Mouse (Mus musculus) embryonic facial prominence, embryonic 11.5 days (tissue): ENCODE measurements at regions not wholly inside any gene's neighbourhood (a gene's known extent, or its start where the extent isn't known, plus 50 kb on each side); places are given as distances from the start of the nearest gene placed in this dataset.

Source experiments
- ATAC-seq: fragments of 200-750 bp; cut with Nextera tagmentation; replicated peaks from 2 replicates; pipeline ENCODE4 v1.8.0; 2017; ENCODE audit warnings: low read depth; ENCODE audit not compliant: insufficient number of reproducible peaks, low FRiP score, low TSS enrichment
- DNase-seq: peaks from one replicate; pipeline ENCODE4 v3.0.0-alpha.2; 2015; ENCODE audit warnings: low spot score
- H3K27ac ChIP-seq: fragments of 300-500 bp; sonication (generic); replicated peaks from 2 replicates; pipeline ENCODE4 v1.5.1; 2014; ENCODE audit warnings: mild to moderate bottlenecking, low read depth, low read length, control low read depth
- H3K27me3 ChIP-seq: fragments of 300-500 bp; sonication (generic); 2 replicates; pipeline ENCODE4 v1.6.1; 2014; ENCODE audit warnings: mild to moderate bottlenecking, low read length, moderate library complexity, mixed read lengths; ENCODE audit not compliant: control insufficient read depth, insufficient read depth
- H3K36me3 ChIP-seq: fragments of 300-500 bp; sonication (generic); replicated peaks from 2 replicates; pipeline ENCODE4 v1.6.1; 2014; ENCODE audit warnings: low read depth, mild to moderate bottlenecking, low read length, moderate library complexity, mixed read lengths; ENCODE audit not compliant: control insufficient read depth, insufficient read depth
- H3K4me1 ChIP-seq: fragments of 300-500 bp; sonication (generic); 2 replicates; pipeline ENCODE4 v1.6.1; 2014; ENCODE audit warnings: low read length, mixed read lengths; ENCODE audit not compliant: control insufficient read depth, insufficient read depth
- H3K4me2 ChIP-seq: fragments of 300-500 bp; sonication (generic); 2 replicates; pipeline ENCODE4 v1.6.1; 2014; ENCODE audit warnings: low read depth, mild to moderate bottlenecking, control low read depth, low read length, moderate library complexity
- H3K4me3 ChIP-seq: fragments of 300-500 bp; sonication (generic); 2 replicates; pipeline ENCODE4 v1.5.1; 2014; ENCODE audit warnings: low read depth, low read length, control low read depth
- H3K9ac ChIP-seq: fragments of 300-500 bp; sonication (generic); replicated peaks from 2 replicates; pipeline ENCODE4 v1.6.1; 2014; ENCODE audit warnings: mild to moderate bottlenecking, control low read depth, low read length
- H3K9me3 ChIP-seq: fragments of 300-500 bp; sonication (generic); replicated peaks from 2 replicates; pipeline ENCODE4 v1.6.1; 2016; ENCODE audit warnings: mild to moderate bottlenecking, low read length, inconsistent platforms, mixed read lengths; ENCODE audit not compliant: control insufficient read depth
- WGBS: fragments of 180-500 bp; shearing (Covaris S2); extraction: QIAGEN DNeasy Blood & Tissue Kit; methylation state at CpG from one replicate; pipeline ENCODE4 v1.1.7; 2014; 5-methylcytosine and 5-hydroxymethylcytosine counted together

GRCm38 (mm10) chr7:71829567-71829966 lies 476.8 kb downstream of the Mctp2 start:
- no peak overlapping the region for H3K4me3 ChIP-seq
- H3K4me2 ChIP-seq, result no peak overlapping the region
- no peak overlapping the region for H3K27ac ChIP-seq
- no peak overlapping the region for H3K9ac ChIP-seq
- 71% methylated on average over 6 of the region's 6 CpGs for WGBS
- no peaks in the 10 kb centered on the region for H3K4me1 ChIP-seq
- no peaks in the 10 kb centered on the region for H3K27me3 ChIP-seq
- H3K9me3 ChIP-seq, result no peaks in the 10 kb centered on the region
- H3K36me3 ChIP-seq, result no peaks in the 10 kb centered on the region
- no peak for DNase-seq
- no peak for ATAC-seq

GRCm38 (mm10) chr7:71816138-71816537 lies 464.9 kb upstream of the Gm10295 start:
- no peaks in the 10 kb centered on the region for H3K4me1 ChIP-seq
- ATAC-seq, result no peak
- no peaks in the 10 kb centered on the region for H3K9me3 ChIP-seq
- no peak for DNase-seq
- no peaks in the 10 kb centered on the region for H3K27me3 ChIP-seq
- H3K9ac ChIP-seq, result no peak overlapping the region
- 88% methylated on average over 11 of the region's 11 CpGs for WGBS
- H3K36me3 ChIP-seq, result no peaks in the 10 kb centered on the region
- H3K27ac ChIP-seq, result no peak overlapping the region
- no peak overlapping the region for H3K4me3 ChIP-seq
- H3K4me2 ChIP-seq, result no peak overlapping the region

GRCm38 (mm10) chr7:71794201-71794600 lies 442.9 kb upstream of the Gm10295 start:
- DNase-seq, result peak; percentile 8
- WGBS, result 9% methylated on average over 7 of the region's 7 CpGs
- H3K4me3 ChIP-seq, result no peak overlapping the region
- H3K27ac ChIP-seq, result no peak overlapping the region
- 0 out of 2 replicates have a peak overlapping the region, but pooled peaks have one; percentile 11 for H3K4me2 ChIP-seq
- H3K9ac ChIP-seq, result no peak overlapping the region
- no peaks in the 10 kb centered on the region for H3K9me3 ChIP-seq
- no peaks in the 10 kb centered on the region for H3K4me1 ChIP-seq
- H3K27me3 ChIP-seq, result no peaks in the 10 kb centered on the region
- ATAC-seq, result no peak
- H3K36me3 ChIP-seq, result no peaks in the 10 kb centered on the region

- H3K9ac ChIP-seq, result no peak overlapping the region
- ATAC-seq (no peak), DNase-seq (no peak)
- H3K36me3 ChIP-seq, result no peaks in the 10 kb centered on the region
- H3K4me3 ChIP-seq, result no peak overlapping the region
- no peaks in the 10 kb centered on the region for H3K9me3 ChIP-seq
- H3K27me3 ChIP-seq, result no peaks in the 10 kb centered on the region
- no peaks in the 10 kb centered on the region for H3K4me1 ChIP-seq
- no peak overlapping the region for H3K4me2 ChIP-seq
- no peak overlapping the region for H3K27ac ChIP-seq
Observed at GRCm38 (mm10) chr7:71788401-71788800, 437.1 kb upstream of the Gm10295 start.

GRCm38 (mm10) chr7:71782496-71782895 lies 431.2 kb upstream of the Gm10295 start:
- no peak for DNase-seq
- H3K9ac ChIP-seq, result no peak overlapping the region
- H3K36me3 ChIP-seq, result no peaks in the 10 kb centered on the region
- no peaks in the 10 kb centered on the region for H3K9me3 ChIP-seq
- no peak overlapping the region for H3K4me3 ChIP-seq
- ATAC-seq, result no peak
- H3K27me3 ChIP-seq, result no peaks in the 10 kb centered on the region
- no peaks in the 10 kb centered on the region for H3K4me1 ChIP-seq
- no peak overlapping the region for H3K4me2 ChIP-seq
- 84% methylated on average over 4 of the region's 4 CpGs for WGBS
- no peak overlapping the region for H3K27ac ChIP-seq

GRCm38 (mm10) chr7:71749886-71750285 lies 398.6 kb upstream of the Gm10295 start:
- Histone ChIP-seq H3K4me2 (no peak overlapping the region), H3K4me1 (no peaks in the 10 kb centered on the region), H3K36me3 (no peaks in the 10 kb centered on the region), H3K9me3 (no peaks in the 10 kb centered on the region), H3K9ac (no peak overlapping the region), H3K4me3 (no peak overlapping the region), H3K27ac (no peak overlapping the region), H3K27me3 (no peaks in the 10 kb centered on the region)
- ATAC-seq (no peak), DNase-seq (no peak)
- WGBS, result 80% methylated on average over 5 of the region's 5 CpGs

GRCm38 (mm10) chr7:71746118-71746897 lies 395.0 kb upstream of the Gm10295 start:
- ATAC-seq (no peak), DNase-seq (no peak)
- H3K27me3 ChIP-seq, result no peaks in the 10 kb centered on the region
- H3K4me1 ChIP-seq, result no peaks in the 10 kb centered on the region
- no peak overlapping the region for H3K9ac ChIP-seq
- H3K36me3 ChIP-seq, result no peaks in the 10 kb centered on the region
- H3K27ac ChIP-seq, result no peak overlapping the region
- WGBS, result 75% methylated on average over 7 of the region's 7 CpGs
- H3K9me3 ChIP-seq, result no peaks in the 10 kb centered on the region
- H3K4me3 ChIP-seq, result no peak overlapping the region
- H3K4me2 ChIP-seq, result no peak overlapping the region

GRCm38 (mm10) chr7:71728509-71728908 lies 377.2 kb upstream of the Gm10295 start:
- Histone ChIP-seq H3K36me3 (no peaks in the 10 kb centered on the region), H3K4me2 (no peak overlapping the region), H3K9me3 (no peaks in the 10 kb centered on the region), H3K27ac (no peak overlapping the region), H3K27me3 (no peaks in the 10 kb centered on the region), H3K4me3 (no peak overlapping the region), H3K4me1 (no peaks in the 10 kb centered on the region), H3K9ac (no peak overlapping the region)
- DNase-seq (no peak), ATAC-seq (no peak)
